Mouse (Mus musculus) heart, embryonic 14.5 days (tissue): ENCODE data around the gene Tmem50b. TPM values are rescaled to one million over a fixed set of nuclear protein-coding genes. Genes with fewer than 3 reads are reported as not detected.
A peak's percentile ranks its signal among the peaks of the same experiment; 100 is the strongest.

Experiments
- ATAC-seq: fragments of 200-750 bp; cut with Nextera tagmentation; 2 replicates; pipeline ENCODE4 v1.8.0; 2017; ENCODE audit warnings: low read depth, moderate TSS enrichment; ENCODE audit not compliant: insufficient number of reproducible peaks, insufficient read depth, low FRiP score
- H3K27ac ChIP-seq, 2 experiments: fragments of 200-500 bp in 1 of 2; fragments of 300-500 bp in 1 of 2; sonication (generic) in 1 of 2; replicated peaks in 1 of 2; 2 replicates each; pipeline ENCODE4 v1.5.1; 2012 to 2014; ENCODE audit warnings: low read depth in 2 of 2, low read length in 2 of 2, control low read depth in 1 of 2, mild to moderate bottlenecking in 1 of 2, mixed read lengths in 1 of 2; ENCODE audit not compliant: control insufficient read depth in 1 of 2, insufficient read depth in 1 of 2
- H3K27me3 ChIP-seq: fragments of 300-500 bp; sonication (generic); 2 replicates; pipeline ENCODE4 v1.6.1; 2014; ENCODE audit warnings: mild to moderate bottlenecking, low read length, control low read depth; ENCODE audit not compliant: control insufficient read depth, insufficient read depth
- H3K36me3 ChIP-seq: fragments of 300-500 bp; sonication (generic); 2 replicates; pipeline ENCODE4 v1.6.1; 2014; ENCODE audit warnings: mild to moderate bottlenecking, control low read depth, low read length, mixed read lengths; ENCODE audit not compliant: control insufficient read depth, insufficient read depth
- H3K4me1 ChIP-seq, 2 experiments: fragments of 200-500 bp in 1 of 2; fragments of 300-500 bp in 1 of 2; sonication (generic) in 1 of 2; 2 replicates each; pipeline ENCODE4 v1.6.1; 2012 to 2014; ENCODE audit warnings: low read length in 2 of 2, control low read depth in 1 of 2, mixed read lengths in 1 of 2; ENCODE audit not compliant: control insufficient read depth in 2 of 2, insufficient read depth in 2 of 2
- H3K4me2 ChIP-seq: fragments of 300-500 bp; sonication (generic); 2 replicates; pipeline ENCODE4 v1.6.1; 2014; ENCODE audit warnings: mild to moderate bottlenecking, low read length
- H3K4me3 ChIP-seq, 2 experiments: fragments of 200-500 bp in 1 of 2; fragments of 300-500 bp in 1 of 2; sonication (generic) in 1 of 2; 2 replicates each; pipeline ENCODE4 v1.5.1; 2012 to 2014; ENCODE audit warnings: low read length in 2 of 2, mild to moderate bottlenecking in 2 of 2, control low read depth in 1 of 2, low read depth in 1 of 2, moderate library complexity in 1 of 2; ENCODE audit not compliant: control insufficient read depth in 1 of 2, insufficient read depth in 1 of 2
- H3K9ac ChIP-seq: fragments of 300-500 bp; sonication (generic); 2 replicates; pipeline ENCODE4 v1.6.1; 2014; ENCODE audit warnings: mild to moderate bottlenecking, low read length
- H3K9me3 ChIP-seq: fragments of 300-500 bp; sonication (generic); 2 replicates; pipeline ENCODE4 v1.6.1; 2016; ENCODE audit warnings: low read length, control low read depth; ENCODE audit not compliant: control insufficient read depth
- WGBS: fragments of 180-500 bp; shearing (Covaris S2); extraction: QIAGEN DNeasy Blood & Tissue Kit; methylation state at CpG from one replicate; pipeline ENCODE4 v1.1.7; 2014; 5-methylcytosine and 5-hydroxymethylcytosine counted together
- polyA plus RNA-seq: library from polyadenylated mRNA; unstranded; fragments of >200 nt; fragmentation: Nextera tagmentation; extraction: Ambion mirVana; gene quantifications from 2 replicates; pipeline ENCODE4 v1.2.1, GENCODE M21; 2014

The Tmem50b gene
- polyA plus RNA-seq, 1 experiment from 2014 or later = 60.5 TPM

DNA sequence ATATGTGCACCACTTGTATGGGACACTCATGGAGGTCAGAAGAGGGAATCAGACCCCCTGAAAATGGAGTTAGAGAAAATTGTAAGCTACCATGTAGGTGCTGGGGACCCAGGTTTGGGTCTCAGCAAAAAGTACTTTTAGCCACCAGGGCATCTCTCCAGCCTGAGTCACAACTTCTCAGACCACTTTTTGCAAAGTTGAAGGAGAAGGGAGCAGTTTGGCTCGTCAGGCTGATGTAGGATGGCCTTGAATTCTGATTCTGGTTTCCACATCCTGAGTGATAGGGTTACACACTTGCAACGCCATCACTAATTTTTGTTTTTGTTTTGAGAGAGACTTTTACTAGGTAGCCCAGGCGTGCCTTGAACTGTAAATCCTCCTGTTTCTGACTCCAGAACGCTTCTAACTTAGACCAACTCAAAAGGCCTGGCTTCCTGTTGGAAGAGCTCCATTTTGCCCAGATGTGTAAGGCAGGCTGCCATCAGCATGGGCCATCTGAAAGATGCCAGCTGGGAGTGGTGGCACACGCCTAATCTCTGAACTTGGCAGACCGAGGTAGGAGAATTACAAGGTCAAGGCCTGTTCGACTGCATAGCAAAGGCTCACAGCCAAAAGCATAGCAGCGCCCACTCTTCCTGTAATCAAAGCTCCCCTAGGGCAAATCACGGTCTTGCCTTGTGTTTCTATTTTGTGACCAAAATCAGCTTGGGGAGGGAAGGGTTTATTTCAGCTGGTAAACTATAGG lies 12.1 kb upstream of the Tmem50b start:
- Histone ChIP-seq H3K36me3 (no peaks in the 10 kb centered on the region), H3K4me2 (no peak overlapping the region), H3K9me3 (no peaks in the 10 kb centered on the region), H3K27me3 (no peaks in the 10 kb centered on the region), H3K4me3 (no peak overlapping the region), H3K9ac (no peak overlapping the region), H3K27ac (0 out of 4 replicates have a peak overlapping the region, but pooled peaks of 1 of the 2 experiments have one; percentile 10), H3K4me1 (peaks cover 0 to 4% of the 10 kb centered on the region in 2 experiments; a peak in 2 of 4 replicates)
- WGBS = 60% methylated on average over 9 of the region's 9 CpGs
- ATAC-seq = no peak

- H3K27ac ChIP-seq = no peak overlapping the region
- no peaks in the 10 kb centered on the region for H3K9me3 ChIP-seq
- H3K9ac ChIP-seq = no peak overlapping the region
- no peak for ATAC-seq
- peaks cover 0 to 4% of the 10 kb centered on the region in 2 experiments; a peak in 2 of 4 replicates for H3K4me1 ChIP-seq
- no peaks in the 10 kb centered on the region for H3K36me3 ChIP-seq
- no peak overlapping the region for H3K4me2 ChIP-seq
- no peak overlapping the region for H3K4me3 ChIP-seq
- 91% methylated on average over 8 of the region's 8 CpGs for WGBS
- no peaks in the 10 kb centered on the region for H3K27me3 ChIP-seq
Observed at GRCm38 (mm10) chr16:91606958-91607357, 9.4 kb upstream of the Tmem50b start.

DNA sequence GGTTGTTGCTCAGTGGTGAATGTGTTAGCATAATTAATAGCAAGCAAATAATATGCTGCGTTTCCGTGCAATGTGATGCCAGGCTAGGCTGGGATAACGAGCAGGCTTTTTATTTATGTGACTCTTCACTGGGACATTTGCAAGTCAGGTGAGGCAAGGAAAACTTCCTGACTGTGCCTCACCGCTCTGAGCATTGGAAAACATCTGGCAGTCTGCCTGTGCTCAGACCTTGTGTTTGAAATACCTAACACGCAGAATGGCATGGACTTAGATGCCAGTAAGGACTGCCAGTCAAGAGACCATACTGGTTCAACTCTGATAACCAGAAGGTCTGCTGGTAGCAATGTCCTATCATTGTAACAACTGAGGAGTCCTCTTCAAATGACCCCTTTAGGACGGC lies 7.6 kb upstream of the Tmem50b start:
- WGBS = 77% methylated on average over 6 of the region's 6 CpGs
- no peak for ATAC-seq
- Histone ChIP-seq H3K9me3 (no peaks in the 10 kb centered on the region), H3K27me3 (no peaks in the 10 kb centered on the region), H3K27ac (no peak overlapping the region), H3K36me3 (no peaks in the 10 kb centered on the region), H3K4me1 (peaks cover 0 to 2% of the 10 kb centered on the region in 2 experiments; a peak in 2 of 4 replicates), H3K9ac (no peak overlapping the region), H3K4me3 (no peak overlapping the region), H3K4me2 (no peak overlapping the region)

- H3K4me1 ChIP-seq = peaks cover 0 to 2% of the 10 kb centered on the region in 2 experiments; a peak in 2 of 4 replicates
- no peaks in the 10 kb centered on the region for H3K27me3 ChIP-seq
- no peak overlapping the region for H3K4me3 ChIP-seq
- H3K27ac ChIP-seq = no peak overlapping the region
- H3K36me3 ChIP-seq = no peaks in the 10 kb centered on the region
- H3K9ac ChIP-seq = no peak overlapping the region
- ATAC-seq = no peak
- H3K4me2 ChIP-seq = no peak overlapping the region
- H3K9me3 ChIP-seq = no peaks in the 10 kb centered on the region
- WGBS = 70% methylated on average over 9 of the region's 9 CpGs
Observed at GRCm38 (mm10) chr16:91601693-91602092, 4.1 kb upstream of the Tmem50b start.

DNA sequence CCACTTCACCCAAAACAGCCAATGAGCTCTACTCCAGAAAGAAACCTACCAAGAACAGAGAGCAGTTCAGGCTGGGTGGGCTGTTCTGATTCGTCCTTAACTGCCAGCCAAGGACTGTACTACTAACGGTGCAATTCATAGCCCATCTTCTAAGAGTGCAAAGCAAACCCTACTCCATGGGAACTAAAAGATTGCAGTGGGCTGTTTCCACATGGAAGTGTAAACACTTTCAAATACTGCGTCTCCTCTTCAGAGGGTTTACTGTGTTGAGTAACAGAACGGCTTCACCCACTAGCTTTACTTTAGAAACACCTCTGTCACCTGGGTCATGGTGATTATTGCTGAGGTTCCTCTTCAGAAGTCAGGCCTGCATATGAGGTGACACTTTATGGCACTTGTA lies 3.5 kb upstream of the Tmem50b start:
- no peak overlapping the region for H3K9ac ChIP-seq
- ATAC-seq = no peak
- H3K27me3 ChIP-seq = no peaks in the 10 kb centered on the region
- WGBS = 73% methylated on average over 4 of the region's 4 CpGs
- H3K4me1 ChIP-seq = peaks cover 0 to 7% of the 10 kb centered on the region in 2 experiments; a peak in 2 of 4 replicates
- no peak overlapping the region for H3K27ac ChIP-seq
- H3K36me3 ChIP-seq = no peaks in the 10 kb centered on the region
- H3K9me3 ChIP-seq = no peaks in the 10 kb centered on the region
- no peak overlapping the region for H3K4me2 ChIP-seq
- no peak overlapping the region for H3K4me3 ChIP-seq

- no peak overlapping the region for H3K4me3 ChIP-seq
- H3K4me2 ChIP-seq = no peak overlapping the region
- H3K4me1 ChIP-seq = peaks cover 0 to 7% of the 10 kb centered on the region in 2 experiments; a peak in 2 of 4 replicates
- H3K9ac ChIP-seq = no peak overlapping the region
- no peaks in the 10 kb centered on the region for H3K27me3 ChIP-seq
- no peak overlapping the region for H3K27ac ChIP-seq
- no peak for ATAC-seq
- H3K36me3 ChIP-seq = no peaks in the 10 kb centered on the region
- H3K9me3 ChIP-seq = no peaks in the 10 kb centered on the region
Observed at GRCm38 (mm10) chr16:91599242-91599641, 1.6 kb upstream of the Tmem50b start.

- Histone ChIP-seq H3K27ac (peak overlapping the region; percentile 9 to 77; a peak in 2 of 4 replicates), H3K4me1 (peaks cover 0 to 7% of the 10 kb centered on the region in 2 experiments; a peak in 2 of 4 replicates), H3K9ac (peak overlapping the region; percentile 83), H3K9me3 (no peaks in the 10 kb centered on the region), H3K36me3 (no peaks in the 10 kb centered on the region), H3K4me3 (peak overlapping the region; percentile 80 to 88), H3K4me2 (peak overlapping the region; percentile 82), H3K27me3 (no peaks in the 10 kb centered on the region)
- under 1% methylated on average over 75 of the region's 75 CpGs for WGBS
- ATAC-seq = peak; percentile 55
Observed at GRCm38 (mm10) chr16:91596779-91597671, 575 bp downstream of the Tmem50b start.
